Mouse (Mus musculus) CH12.LX (cell line): ENCODE results near the gene Pbp2.

Experiments used
- NELFE ChIP-seq: IDR thresholded peaks from 2 replicates; pipeline ENCODE4 v1.6.1; 2011; ENCODE audit warnings: low read depth, low read length, improper control_type of control experiment
- ZKSCAN1 ChIP-seq: IDR thresholded peaks from 2 replicates; pipeline ENCODE4 v1.6.1; 2012; ENCODE audit warnings: low read depth, inconsistent platforms, low read length, improper control_type of control experiment, borderline replicate concordance
- ZMIZ1 ChIP-seq: IDR thresholded peaks from 2 replicates; pipeline ENCODE4 v1.6.1; 2012; ENCODE audit warnings: low read depth, mild to moderate bottlenecking, inconsistent platforms, low read length, improper control_type of control experiment

DNA sequence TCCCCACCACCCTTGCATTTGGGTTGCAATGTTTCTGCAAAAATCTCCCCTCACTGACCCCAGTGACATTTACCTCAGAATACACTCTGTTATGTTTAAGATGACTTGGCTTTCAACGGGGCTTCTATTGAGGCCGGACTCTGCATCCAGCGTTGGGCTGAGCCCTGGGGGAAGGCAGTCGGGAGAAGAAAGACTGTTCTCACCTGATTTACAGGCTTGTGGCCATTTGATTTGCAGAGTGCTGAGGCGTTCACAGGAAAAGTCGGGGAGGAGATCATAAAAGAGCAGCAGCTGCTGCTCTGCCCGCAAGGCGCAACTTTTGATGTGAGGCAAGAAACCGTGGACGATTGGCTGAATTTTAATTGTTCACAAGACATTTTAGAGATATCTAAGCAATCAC, 30.3 kb downstream of the Pbp2 start:
- TF ChIP-seq ZKSCAN1 (no peak), NELFE (no peak), ZMIZ1 (no peak)
